Comparison of ENCODE assay signal across 7 mouse cellular contexts in the genomic region with DNA sequence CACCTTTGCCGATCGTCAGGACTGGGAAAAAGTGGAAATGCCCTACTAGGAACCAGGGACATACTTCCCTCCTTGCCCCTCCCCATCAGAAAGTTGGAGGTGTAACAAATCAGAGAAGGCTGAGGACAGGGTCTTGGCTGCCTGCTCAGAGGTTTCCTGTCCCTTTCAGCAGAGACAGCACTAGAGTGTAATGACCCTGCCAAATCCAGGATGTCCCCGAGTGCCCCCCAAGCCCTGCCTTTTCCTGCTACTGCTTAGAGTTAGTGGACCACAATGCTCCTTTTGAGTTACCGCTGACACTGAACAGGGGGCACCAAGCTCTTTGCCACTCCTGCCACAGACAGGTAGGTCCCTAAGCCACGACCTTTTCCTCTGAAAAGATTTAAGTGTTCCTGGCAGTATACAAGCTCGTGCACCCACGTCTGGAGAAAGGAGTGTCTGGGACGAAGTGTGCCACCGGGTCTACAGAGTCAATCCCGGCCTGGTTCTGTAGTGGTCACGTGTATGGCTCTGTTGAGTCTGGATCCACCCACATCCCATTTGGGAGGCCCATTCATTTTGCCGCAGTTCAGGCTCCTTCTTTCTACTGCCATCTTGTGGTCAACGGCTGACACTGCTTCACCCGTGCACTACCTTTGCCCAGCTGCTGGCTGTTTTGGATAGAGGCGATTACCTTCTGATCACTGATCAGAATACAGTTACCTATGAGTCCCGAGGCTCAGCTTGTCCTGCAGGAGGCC. TPM values are rescaled to one million over a fixed set of nuclear protein-coding genes. Genes with fewer than 3 reads are reported as not detected.
DNase-seq lines count a peak whose midpoint lies in the region; ATAC-seq and TF ChIP-seq lines count a peak whose summit lies in the region.

No protein-coding gene starts in this region.

- H3K9me3 ChIP-seq in erythroblast, embryonic 14.5 days (ENCODE audit: control insufficient read depth, low read length) = no peaks in the 10 kb centered on the region
- no peaks in the 10 kb centered on the region for H3K9me3 ChIP-seq in lung, embryonic 16.5 days (ENCODE audit: control insufficient read depth, low read length)

- peaks cover 32% of the 10 kb centered on the region for H3K4me1 ChIP-seq in brown adipose tissue, adult 24 weeks (ENCODE audit: control insufficient read depth, insufficient read depth, insufficient read length, low read length)
- peaks cover 89% of the 10 kb centered on the region for H3K4me1 ChIP-seq in erythroblast, embryonic 14.5 days (ENCODE audit: control insufficient read depth)
- H3K4me1 ChIP-seq in lung, embryonic 16.5 days (replicated peaks; ENCODE audit: control insufficient read depth, insufficient read depth, low read length) = peaks cover 27% of the 10 kb centered on the region
- peaks cover 27% of the 10 kb centered on the region for H3K4me1 ChIP-seq in olfactory bulb, adult 2 months (ENCODE audit: control insufficient read depth, insufficient read depth, low read length)

- H3K9ac ChIP-seq in lung, embryonic 16.5 days (ENCODE audit: low read length) = no peak overlapping the region

- intact Hi-C loops in heart, postnatal 25 days (cut with DNase I) = no loop called here

- no peak overlapping the region for H3K4me3 ChIP-seq in brown adipose tissue, adult 24 weeks (ENCODE audit: insufficient read depth, low read depth, low read length)
- H3K4me3 ChIP-seq in erythroblast, embryonic 14.5 days (replicated peaks) = peak overlapping the region; percentile 30
- no peak overlapping the region for H3K4me3 ChIP-seq in lung, embryonic 16.5 days (ENCODE audit: low read length)
- no peak overlapping the region for H3K4me3 ChIP-seq in olfactory bulb, adult 2 months (ENCODE audit: insufficient read depth, low read depth, low read length)

- peak overlapping the region; percentile 34; the same call in 1 of the 2 replicates for H3K4me2 ChIP-seq in lung, embryonic 16.5 days (ENCODE audit: low read depth, low read length)

- H3K27ac ChIP-seq in brown adipose tissue, adult 24 weeks (replicated peaks; ENCODE audit: low read depth, low read length) = peak overlapping the region; percentile 26; the same call in 1 of the 2 replicates
- H3K27ac ChIP-seq in lung, embryonic 16.5 days (ENCODE audit: low read length) = no peak overlapping the region
- no peak overlapping the region for H3K27ac ChIP-seq in olfactory bulb, adult 2 months (ENCODE audit: insufficient read depth, low read depth, low read length)

- no peak for TF ChIP-seq POLR2A in olfactory bulb, adult 2 months (IDR thresholded peaks at IDR 0.05; ENCODE audit: insufficient read depth, low read depth, low read length)

- WGBS in large intestine, adult 2 months = 20% methylated on average over 16 of the region's 16 CpGs
- 13% methylated on average over 16 of the region's 16 CpGs for WGBS in lung, embryonic 16.5 days
- WGBS in olfactory bulb, adult 2 months = 20% methylated on average over 16 of the region's 16 CpGs

- H3K36me3 ChIP-seq in erythroblast, embryonic 14.5 days (ENCODE audit: control insufficient read depth) = peaks cover 85% of the 10 kb centered on the region
- peaks cover 5% of the 10 kb centered on the region for H3K36me3 ChIP-seq in lung, embryonic 16.5 days (ENCODE audit: control insufficient read depth, insufficient read depth, low read length)

- peak; percentile 32 for ATAC-seq in lung, embryonic 16.5 days (ENCODE audit: low read depth)

- peak; percentile 36 for DNase-seq in MEL-GATA-1-ER (ENCODE audit: extremely low read depth, low read depth)
- peak; percentile 33 for DNase-seq in heart, postnatal 25 days (ENCODE audit: low spot score)
- peak; percentile 29 for DNase-seq in large intestine, adult 2 months (ENCODE audit: low read depth, low spot score)

- no peaks in the 10 kb centered on the region for H3K27me3 ChIP-seq in erythroblast, embryonic 14.5 days (ENCODE audit: control insufficient read depth)
- H3K27me3 ChIP-seq in lung, embryonic 16.5 days (ENCODE audit: control insufficient read depth, insufficient read depth, low read depth, low read length) = no peaks in the 10 kb centered on the region

- peak; percentile 53 for TF ChIP-seq CTCF in olfactory bulb, adult 2 months (IDR thresholded peaks at IDR 0.05; ENCODE audit: insufficient read depth, low read depth, low read length)

RNA-seq across cellular contexts. Expression of a gene that starts 4.5 kb away (rescaled TPM):
- polyA plus RNA-seq in brown adipose tissue, adult 24 weeks (2012; ENCODE audit: insufficient read depth, insufficient read length, missing spikeins) = 15.5 and 17.5 TPM in 2 replicates
- polyA plus RNA-seq in erythroblast, embryonic 14.5 days (2012) = 39.5 and 40.0 TPM in 2 replicates
- total RNA-seq in heart, postnatal 25 days (2021) = 10 to 100 TPM; 36.4 to 37.2 TPM
- 112 and 127 TPM in 2 replicates for polyA plus RNA-seq in large intestine, adult 2 months (2012; rRNA removed)
- polyA plus RNA-seq in lung, embryonic 16.5 days (2015; fragmentation: Nextera tagmentation; extraction: Ambion mirVana) = 80.1 and 85.3 TPM in 2 replicates
- not detected in 2 replicates for polyA plus RNA-seq in olfactory bulb, adult 2 months (2012; ENCODE audit: insufficient read depth, insufficient read length, low replicate concordance, missing spikeins)

RNA-seq across cellular contexts. Expression of a gene that starts 8.0 kb away (rescaled TPM):
- polyA plus RNA-seq in brown adipose tissue, adult 24 weeks (2012; ENCODE audit: insufficient read depth, insufficient read length, missing spikeins) = 1.7 and 1.8 TPM in 2 replicates
- 101 and 128 TPM in 2 replicates for polyA plus RNA-seq in erythroblast, embryonic 14.5 days (2012)
- 1 to 10 TPM; 6.1 to 7.4 TPM for total RNA-seq in heart, postnatal 25 days (2021)
- polyA plus RNA-seq in large intestine, adult 2 months (2012; rRNA removed) = 27.9 and 33.8 TPM in 2 replicates
- polyA plus RNA-seq in lung, embryonic 16.5 days (2015; fragmentation: Nextera tagmentation; extraction: Ambion mirVana) = 119 and 125 TPM in 2 replicates
- not detected in 2 replicates for polyA plus RNA-seq in olfactory bulb, adult 2 months (2012; ENCODE audit: insufficient read depth, insufficient read length, low replicate concordance, missing spikeins)

RNA-seq across cellular contexts. Expression of a gene that starts 31.7 kb away (rescaled TPM):
- polyA plus RNA-seq in brown adipose tissue, adult 24 weeks (2012; ENCODE audit: insufficient read depth, insufficient read length, missing spikeins) = 1.1 and 1.6 TPM in 2 replicates
- polyA plus RNA-seq in erythroblast, embryonic 14.5 days (2012) = 0.18 and 0.28 TPM in 2 replicates
- 10 to 100 TPM; 16.5 to 16.8 TPM for total RNA-seq in heart, postnatal 25 days (2021)
- polyA plus RNA-seq in large intestine, adult 2 months (2012; rRNA removed) = 7.1 and 7.6 TPM in 2 replicates
- 27.1 and 35.1 TPM in 2 replicates for polyA plus RNA-seq in lung, embryonic 16.5 days (2015; fragmentation: Nextera tagmentation; extraction: Ambion mirVana)
- 321 TPM in 1 of 2 replicates, not detected in the other for polyA plus RNA-seq in olfactory bulb, adult 2 months (2012; ENCODE audit: insufficient read depth, insufficient read length, low replicate concordance, missing spikeins)
